Mouse (Mus musculus): ENCODE results near the gene Mrap2. TPM values are rescaled to one million over a fixed set of nuclear protein-coding genes. Genes with fewer than 3 reads are reported as not detected.

Gene Mrap2
- polyA plus RNA-seq, 1 experiment from 2014 or later = 0.63 TPM

DNA sequence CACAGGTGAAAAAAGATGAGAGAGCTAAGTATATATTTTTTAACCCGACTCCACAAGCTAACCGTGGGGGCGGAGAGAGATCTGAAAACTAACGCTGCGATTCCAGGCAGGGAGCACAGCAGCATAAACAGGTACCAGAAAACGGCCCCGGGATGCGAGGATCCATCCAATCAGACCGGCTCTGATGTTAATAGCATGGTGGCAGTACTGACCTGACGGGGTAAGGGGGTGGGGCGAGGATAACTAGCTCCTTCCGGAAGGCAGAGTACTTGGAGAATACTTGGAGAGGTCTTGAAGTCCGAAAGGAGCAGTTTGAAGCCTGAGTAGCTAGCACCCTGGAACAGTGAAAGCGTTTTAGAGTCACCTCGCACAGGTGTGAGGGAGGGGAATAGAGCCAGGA is 1.1 kb downstream of the Mrap2 start:
- peaks cover 26% of the 10 kb centered on the region for H3K27me3 ChIP-seq
- H3K36me3 ChIP-seq = no peaks in the 10 kb centered on the region

GRCm38 (mm10) chr9:87145671-87146070 is 1.6 kb downstream of the Mrap2 start:
- H3K4me2 ChIP-seq (replicated peaks) = no peak overlapping the region
- H3K4me1 ChIP-seq = peaks cover 17% of the 10 kb centered on the region
- H3K9me3 ChIP-seq (replicated peaks) = no peaks in the 10 kb centered on the region
- no peak overlapping the region for H3K9ac ChIP-seq
- H3K36me3 ChIP-seq = no peaks in the 10 kb centered on the region
- no peak overlapping the region for H3K4me3 ChIP-seq (replicated peaks)
- no peak overlapping the region for H3K27ac ChIP-seq (replicated peaks)
- H3K27me3 ChIP-seq = peaks cover 26% of the 10 kb centered on the region
- 32% methylated on average over 11 of the region's 11 CpGs for WGBS
- ATAC-seq (ENCODE audit: insufficient number of reproducible peaks, low FRiP score, low TSS enrichment, low read depth) = no peak

More for the DNA sequence above, 1.1 kb downstream of the Mrap2 start:
- Histone ChIP-seq H3K4me3 (replicated peaks) (peak overlapping the region; percentile 37), H3K27ac (replicated peaks) (no peak overlapping the region), H3K9me3 (replicated peaks) (no peaks in the 10 kb centered on the region), H3K4me1 (peaks cover 17% of the 10 kb centered on the region), H3K9ac (no peak overlapping the region), H3K4me2 (replicated peaks) (peak overlapping the region; percentile 52)
- no peak for ATAC-seq (ENCODE audit: insufficient number of reproducible peaks, low FRiP score, low TSS enrichment, low read depth)
- 2% methylated on average over 15 of the region's 15 CpGs for WGBS

GRCm38 (mm10) chr9:87146400-87146799 is 2.3 kb downstream of the Mrap2 start:
- H3K36me3 ChIP-seq = no peaks in the 10 kb centered on the region
- no peak overlapping the region for H3K4me3 ChIP-seq (replicated peaks)
- no peak overlapping the region for H3K4me2 ChIP-seq (replicated peaks)
- H3K4me1 ChIP-seq = peaks cover 17% of the 10 kb centered on the region
- no peaks in the 10 kb centered on the region for H3K9me3 ChIP-seq (replicated peaks)
- H3K27ac ChIP-seq (replicated peaks) = no peak overlapping the region
- H3K9ac ChIP-seq = no peak overlapping the region
- 82% methylated on average over 4 of the region's 4 CpGs for WGBS
- peaks cover 26% of the 10 kb centered on the region for H3K27me3 ChIP-seq
- ATAC-seq (ENCODE audit: insufficient number of reproducible peaks, low FRiP score, low TSS enrichment, low read depth) = no peak

GRCm38 (mm10) chr9:87147927-87148326 is 3.8 kb downstream of the Mrap2 start:
- Histone ChIP-seq H3K36me3 (no peaks in the 10 kb centered on the region), H3K9me3 (replicated peaks) (no peaks in the 10 kb centered on the region), H3K27ac (replicated peaks) (no peak overlapping the region), H3K9ac (no peak overlapping the region), H3K4me1 (peaks cover 17% of the 10 kb centered on the region), H3K4me2 (replicated peaks) (no peak overlapping the region), H3K27me3 (peaks cover 26% of the 10 kb centered on the region), H3K4me3 (replicated peaks) (no peak overlapping the region)
- 63% methylated on average over 2 of the region's 2 CpGs for WGBS
- peak; percentile 67; the same call in 1 of the 2 replicates for ATAC-seq (ENCODE audit: insufficient number of reproducible peaks, low FRiP score, low TSS enrichment, low read depth)

DNA sequence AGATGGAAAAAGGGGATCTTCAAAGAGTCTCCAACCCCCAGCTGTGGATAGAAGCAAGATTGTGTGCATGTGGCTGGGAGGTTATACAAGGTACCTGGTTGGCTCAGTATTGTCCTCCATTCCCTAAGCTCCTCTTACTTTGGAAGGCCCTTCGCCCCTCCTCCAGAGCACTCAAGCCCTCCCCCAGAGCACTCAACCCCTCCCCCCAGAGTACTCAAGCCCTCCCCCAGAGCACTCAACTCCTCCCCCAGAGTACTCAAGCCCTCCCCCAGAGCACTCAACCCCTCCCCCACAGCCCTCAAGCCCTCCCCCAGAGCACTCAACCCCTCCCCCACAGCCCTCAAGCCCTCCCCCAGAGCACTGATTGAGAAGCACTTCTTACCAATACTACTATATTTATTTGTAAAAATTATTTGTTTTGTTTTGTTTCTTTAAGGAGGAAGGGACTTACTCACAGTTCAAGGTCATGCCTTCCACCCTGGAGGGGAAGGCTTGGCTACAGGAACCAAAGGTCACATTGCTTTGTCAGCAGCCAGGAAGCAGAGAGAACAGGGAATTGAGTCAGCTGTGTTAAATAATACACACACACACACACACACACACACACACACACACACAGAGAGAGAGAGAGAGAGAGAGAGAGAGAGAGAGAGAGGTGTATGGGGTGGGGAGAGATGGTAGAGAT is 8.7 kb downstream of the Mrap2 start:
- WGBS = 95% methylated on average over 1 of the region's 1 CpGs
- H3K4me2 ChIP-seq (replicated peaks) = no peak overlapping the region
- H3K36me3 ChIP-seq = no peaks in the 10 kb centered on the region
- no peaks in the 10 kb centered on the region for H3K27me3 ChIP-seq
- no peaks in the 10 kb centered on the region for H3K9me3 ChIP-seq (replicated peaks)
- H3K4me1 ChIP-seq = no peaks in the 10 kb centered on the region
- no peak overlapping the region for H3K9ac ChIP-seq
- ATAC-seq (ENCODE audit: insufficient number of reproducible peaks, low FRiP score, low TSS enrichment, low read depth) = no peak
- no peak overlapping the region for H3K4me3 ChIP-seq (replicated peaks)
- H3K27ac ChIP-seq (replicated peaks) = no peak overlapping the region

GRCm38 (mm10) chr9:87162559-87162958 is 18.5 kb downstream of the Mrap2 start:
- H3K9ac ChIP-seq = no peak overlapping the region
- no peaks in the 10 kb centered on the region for H3K27me3 ChIP-seq
- no peaks in the 10 kb centered on the region for H3K36me3 ChIP-seq
- no peak overlapping the region for H3K4me3 ChIP-seq (replicated peaks)
- H3K9me3 ChIP-seq (replicated peaks) = no peaks in the 10 kb centered on the region
- H3K4me1 ChIP-seq = no peaks in the 10 kb centered on the region
- ATAC-seq (ENCODE audit: insufficient number of reproducible peaks, low FRiP score, low TSS enrichment, low read depth) = no peak
- 74% methylated on average over 4 of the region's 4 CpGs for WGBS
- no peak overlapping the region for H3K27ac ChIP-seq (replicated peaks)
- H3K4me2 ChIP-seq (replicated peaks) = no peak overlapping the region

GRCm38 (mm10) chr9:87167001-87167830 is 23.1 kb downstream of the Mrap2 start:
- no peaks in the 10 kb centered on the region for H3K9me3 ChIP-seq (replicated peaks)
- no peaks in the 10 kb centered on the region for H3K4me1 ChIP-seq
- no peak overlapping the region for H3K4me3 ChIP-seq (replicated peaks)
- no peak for ATAC-seq (ENCODE audit: insufficient number of reproducible peaks, low FRiP score, low TSS enrichment, low read depth)
- no peaks in the 10 kb centered on the region for H3K36me3 ChIP-seq
- WGBS = 55% methylated on average over 9 of the region's 9 CpGs
- no peaks in the 10 kb centered on the region for H3K27me3 ChIP-seq
- no peak overlapping the region for H3K9ac ChIP-seq
- H3K27ac ChIP-seq (replicated peaks) = no peak overlapping the region
- no peak overlapping the region for H3K4me2 ChIP-seq (replicated peaks)

DNA sequence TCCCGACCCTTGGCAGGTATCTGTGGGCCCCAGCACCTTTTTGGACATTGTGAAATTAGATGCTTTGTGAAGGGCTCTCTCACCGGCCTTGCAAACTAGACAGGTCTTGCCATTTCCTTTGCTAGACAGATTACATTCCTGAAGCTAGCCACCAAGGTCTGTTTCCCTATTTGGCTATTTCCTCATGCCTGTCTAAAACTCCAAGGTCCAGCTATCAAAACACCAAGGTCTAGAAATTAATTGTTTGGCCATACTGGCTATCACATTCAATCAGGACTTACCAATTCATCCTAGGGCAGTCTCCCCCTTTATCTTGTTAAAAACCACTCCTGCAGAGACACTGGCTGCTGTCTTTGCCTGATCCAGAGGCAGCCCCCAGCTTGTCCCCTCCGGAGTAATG is 23.9 kb downstream of the Mrap2 start:
- Histone ChIP-seq H3K4me2 (replicated peaks) (no peak overlapping the region), H3K27ac (replicated peaks) (no peak overlapping the region), H3K36me3 (no peaks in the 10 kb centered on the region), H3K9ac (no peak overlapping the region), H3K27me3 (no peaks in the 10 kb centered on the region), H3K4me1 (no peaks in the 10 kb centered on the region), H3K9me3 (replicated peaks) (no peaks in the 10 kb centered on the region), H3K4me3 (replicated peaks) (no peak overlapping the region)
- no peak for ATAC-seq (ENCODE audit: insufficient number of reproducible peaks, low FRiP score, low TSS enrichment, low read depth)
- 41% methylated on average over 3 of the region's 3 CpGs for WGBS

GRCm38 (mm10) chr9:87169144-87169543 is 25.0 kb downstream of the Mrap2 start:
- Histone ChIP-seq H3K9me3 (replicated peaks) (no peaks in the 10 kb centered on the region), H3K9ac (no peak overlapping the region), H3K4me1 (no peaks in the 10 kb centered on the region), H3K27ac (replicated peaks) (no peak overlapping the region), H3K27me3 (no peaks in the 10 kb centered on the region), H3K36me3 (no peaks in the 10 kb centered on the region), H3K4me2 (replicated peaks) (no peak overlapping the region), H3K4me3 (replicated peaks) (no peak overlapping the region)
- ATAC-seq (ENCODE audit: insufficient number of reproducible peaks, low FRiP score, low TSS enrichment, low read depth) = no peak
- WGBS = 81% methylated on average over 12 of the region's 12 CpGs

- Histone ChIP-seq H3K4me2 (replicated peaks) (no peak overlapping the region), H3K36me3 (no peaks in the 10 kb centered on the region), H3K27ac (replicated peaks) (no peak overlapping the region), H3K27me3 (no peaks in the 10 kb centered on the region), H3K4me1 (no peaks in the 10 kb centered on the region), H3K9me3 (replicated peaks) (no peaks in the 10 kb centered on the region), H3K4me3 (replicated peaks) (no peak overlapping the region), H3K9ac (no peak overlapping the region)
- ATAC-seq (ENCODE audit: insufficient number of reproducible peaks, low FRiP score, low TSS enrichment, low read depth) = no peak
- 68% methylated on average over 3 of the region's 3 CpGs for WGBS
Measured at GRCm38 (mm10) chr9:87170891-87171290, 26.8 kb downstream of the Mrap2 start.

DNA sequence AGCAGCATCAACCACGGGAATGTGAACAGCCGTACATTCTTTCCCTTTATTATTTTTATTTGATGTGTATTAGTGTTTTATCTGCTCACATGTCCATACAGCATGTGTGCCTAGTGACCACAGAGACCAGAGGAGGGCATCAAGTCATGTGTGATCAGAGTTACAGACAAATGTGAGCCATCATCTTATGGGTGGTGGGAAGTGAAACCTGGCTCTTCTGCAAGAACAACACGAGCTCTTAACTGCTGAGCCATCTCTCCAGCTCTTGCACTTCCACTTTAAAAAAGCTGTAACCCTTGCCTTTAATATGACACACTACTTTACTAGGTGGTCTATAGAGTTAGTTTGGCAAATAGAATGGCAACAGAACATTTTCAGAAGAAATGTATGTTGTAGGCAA is 27.4 kb downstream of the Mrap2 start:
- ATAC-seq (ENCODE audit: insufficient number of reproducible peaks, low FRiP score, low TSS enrichment, low read depth) = no peak
- WGBS = 74% methylated on average over 3 of the region's 3 CpGs

More for the DNA sequence above, 27.4 kb downstream of the Mrap2 start:
- no peak overlapping the region for H3K9ac ChIP-seq
- no peak overlapping the region for H3K27ac ChIP-seq (replicated peaks)
- H3K27me3 ChIP-seq = no peaks in the 10 kb centered on the region
- no peak overlapping the region for H3K4me3 ChIP-seq (replicated peaks)
- no peak overlapping the region for H3K4me2 ChIP-seq (replicated peaks)
- H3K9me3 ChIP-seq (replicated peaks) = no peaks in the 10 kb centered on the region
- no peaks in the 10 kb centered on the region for H3K4me1 ChIP-seq
- no peaks in the 10 kb centered on the region for H3K36me3 ChIP-seq

Measured in embryonic facial prominence, embryonic 15.5 days (tissue).